Mouse (Mus musculus) testis, postnatal 14 days (tissue): Measurements from ENCODE around the gene Lamtor1.
A peak's percentile ranks its signal among the peaks of the same experiment; 100 is the strongest.

Experiments
- DNase-seq: peaks from one replicate; pipeline ENCODE4 v3.0.0; 2021; ENCODE audit warnings: low spot score

Gene Lamtor1

DNA sequence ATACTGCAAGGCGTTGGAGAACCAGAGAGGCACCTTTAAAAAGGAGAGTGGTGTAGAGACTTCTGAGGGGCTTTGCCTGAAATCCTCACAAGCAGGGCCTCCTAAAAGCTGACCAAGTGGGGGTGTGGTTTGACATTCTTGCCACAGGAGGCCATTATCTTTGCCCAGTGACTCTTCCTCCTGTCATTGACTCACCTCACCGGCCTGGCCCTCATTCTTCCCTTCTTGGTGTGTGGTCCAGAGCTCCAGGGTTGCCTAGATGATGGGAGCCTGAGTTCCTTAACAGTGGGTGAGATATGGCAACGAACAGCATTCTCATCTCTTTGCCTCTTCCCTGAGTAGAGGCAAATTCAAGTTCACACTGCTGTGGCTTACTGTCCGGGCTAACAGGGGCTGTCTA is 50.2 kb downstream of the Lamtor1 start:
- DNase-seq: no peak

DNA sequence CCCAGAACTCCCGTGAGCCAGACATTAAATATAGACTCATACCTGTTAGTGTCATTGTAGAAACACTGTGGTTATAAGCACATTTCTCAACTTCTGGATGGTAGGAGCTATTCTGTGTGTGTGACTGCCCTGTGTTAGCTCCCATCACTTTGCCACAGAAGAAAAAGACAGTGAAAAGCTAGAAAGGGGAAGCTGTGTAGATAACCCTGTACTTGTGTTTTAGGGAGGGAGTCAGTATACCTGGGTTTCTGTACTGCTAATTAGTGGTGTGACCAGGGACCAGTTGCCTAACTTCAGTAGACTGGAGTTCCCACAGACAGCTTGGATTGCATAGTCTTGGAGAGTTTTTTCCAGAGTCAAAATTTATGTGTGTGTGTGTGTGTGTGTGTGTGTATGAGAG is 50.8 kb downstream of the Lamtor1 start:
- DNase-seq: no peak

DNA sequence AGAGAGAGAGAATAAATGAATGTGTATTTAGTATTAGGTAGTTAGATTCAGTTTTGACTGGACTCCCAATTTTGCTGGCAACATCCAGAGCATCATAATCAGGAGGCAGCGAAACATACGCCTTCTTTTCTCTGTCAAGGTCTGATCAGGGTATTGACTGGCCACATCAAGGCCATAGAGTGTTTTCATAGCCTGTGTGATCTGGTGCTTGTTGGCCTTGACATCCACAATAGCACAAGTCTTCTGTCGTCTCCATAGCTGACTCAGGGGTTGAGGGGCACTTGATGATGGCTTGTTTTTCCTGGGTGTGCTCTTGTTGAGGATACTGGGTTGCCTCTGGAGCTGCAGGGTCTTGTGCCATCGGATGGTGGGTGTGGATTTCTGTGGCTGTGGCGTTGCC is 51.2 kb downstream of the Lamtor1 start:
- DNase-seq: no peak

DNA sequence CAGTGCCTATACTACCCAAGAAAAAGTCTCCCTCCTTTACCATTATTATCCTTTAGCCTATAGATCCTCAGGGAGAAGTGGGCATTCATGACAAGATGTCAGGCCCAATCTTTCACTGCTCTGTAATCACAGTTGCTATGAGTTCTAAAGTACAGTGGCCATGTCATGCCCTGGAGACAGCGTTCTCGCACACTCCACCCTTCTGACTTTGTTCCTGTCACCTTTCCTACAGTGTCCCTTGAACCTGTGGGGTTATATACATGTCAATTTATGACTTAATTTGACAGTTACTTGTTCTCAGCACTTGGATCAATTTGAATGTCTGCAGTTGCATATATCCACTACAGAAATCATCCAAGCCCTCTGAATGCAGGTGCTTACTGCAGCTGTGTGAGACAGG is 57.1 kb downstream of the Lamtor1 start:
- DNase-seq: no peak

- DNase-seq: no peak
These were observed 57.9 kb downstream of the Lamtor1 start for GRCm38 (mm10) chr7:101963621-101964020.

GRCm38 (mm10) chr7:101964551-101964950 is 58.8 kb downstream of the Lamtor1 start:
- DNase-seq: no peak

DNA sequence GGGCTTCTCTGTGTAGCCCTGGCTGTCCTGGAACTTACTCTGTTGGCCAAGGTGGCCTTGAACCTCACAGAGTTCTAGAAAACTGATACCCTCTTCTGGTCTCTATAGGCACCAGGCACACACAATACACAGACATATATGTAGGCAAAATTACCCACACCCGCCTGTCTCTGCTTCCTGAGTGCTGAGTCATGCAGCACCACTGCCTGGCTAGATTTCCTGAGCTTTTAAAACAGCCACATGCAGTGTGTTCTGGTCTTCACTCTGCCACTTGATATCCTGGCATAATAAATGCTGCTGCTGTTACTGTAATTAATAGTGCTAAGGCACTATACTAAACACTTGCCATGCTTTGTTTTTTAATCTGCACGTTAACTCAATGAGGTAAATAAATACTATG is 59.9 kb downstream of the Lamtor1 start:
- no peak for DNase-seq

GRCm38 (mm10) chr7:101967256-101967655 is 61.6 kb downstream of the Lamtor1 start:
- no peak for DNase-seq

- no peak for DNase-seq
These were observed 63.0 kb downstream of the Lamtor1 start for GRCm38 (mm10) chr7:101968751-101969150.

DNA sequence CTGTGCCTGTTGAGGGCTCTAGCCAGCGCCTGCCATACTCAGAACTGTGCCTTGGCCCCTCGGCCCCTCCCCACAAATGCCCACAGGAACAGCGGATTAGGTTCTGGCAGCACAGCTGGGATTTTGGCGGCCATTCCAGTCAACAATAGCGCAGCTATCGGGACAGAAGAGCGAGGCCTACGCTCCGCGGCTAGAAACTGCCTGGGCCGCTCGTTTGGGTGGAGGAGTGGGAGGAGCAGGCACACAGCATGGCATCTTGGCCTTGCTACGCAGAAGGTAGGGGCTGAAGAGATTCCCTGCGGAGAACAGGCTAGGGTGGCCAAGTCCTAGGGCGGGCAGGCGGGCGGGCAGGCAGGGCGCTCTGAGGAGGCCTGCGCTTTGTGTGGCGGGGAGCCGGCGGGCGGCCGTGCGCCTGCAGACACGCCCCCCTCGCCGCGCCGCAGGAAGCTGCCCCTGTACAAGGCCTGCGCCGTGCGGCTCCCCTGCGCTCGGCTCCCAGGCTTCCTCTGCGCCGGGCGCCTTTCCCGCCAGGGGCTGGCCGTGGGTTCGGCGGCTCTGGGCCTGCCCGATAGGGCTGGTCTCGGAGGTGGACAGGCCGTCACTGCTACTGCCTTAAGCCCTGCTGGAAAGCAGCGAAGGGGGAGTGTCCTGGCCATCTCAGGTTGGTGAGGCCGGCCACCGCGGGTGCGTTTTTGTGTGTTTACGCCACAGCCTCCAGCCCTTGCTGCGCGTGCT is 64.2 kb downstream of the Lamtor1 start:
- peak; percentile 89 for DNase-seq

DNA sequence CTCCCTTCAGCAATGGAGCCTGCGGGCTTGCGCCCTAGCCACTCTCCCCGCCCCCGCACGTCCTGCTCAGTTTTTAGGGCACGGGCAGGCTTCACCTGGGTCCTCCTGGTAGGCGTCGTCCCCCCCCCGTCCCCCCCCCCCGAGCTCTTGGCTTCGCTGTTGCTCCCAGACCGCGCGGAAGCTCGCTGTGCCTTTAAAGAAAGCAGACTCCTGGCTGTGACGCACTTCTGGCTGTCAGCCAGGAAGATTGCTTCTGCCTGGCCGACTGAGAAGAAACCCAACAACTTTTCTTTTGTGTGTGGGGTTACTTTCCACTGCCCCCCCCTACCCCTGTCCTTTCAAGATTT is 64.7 kb downstream of the Lamtor1 start:
- peak; percentile 87 for DNase-seq

DNA sequence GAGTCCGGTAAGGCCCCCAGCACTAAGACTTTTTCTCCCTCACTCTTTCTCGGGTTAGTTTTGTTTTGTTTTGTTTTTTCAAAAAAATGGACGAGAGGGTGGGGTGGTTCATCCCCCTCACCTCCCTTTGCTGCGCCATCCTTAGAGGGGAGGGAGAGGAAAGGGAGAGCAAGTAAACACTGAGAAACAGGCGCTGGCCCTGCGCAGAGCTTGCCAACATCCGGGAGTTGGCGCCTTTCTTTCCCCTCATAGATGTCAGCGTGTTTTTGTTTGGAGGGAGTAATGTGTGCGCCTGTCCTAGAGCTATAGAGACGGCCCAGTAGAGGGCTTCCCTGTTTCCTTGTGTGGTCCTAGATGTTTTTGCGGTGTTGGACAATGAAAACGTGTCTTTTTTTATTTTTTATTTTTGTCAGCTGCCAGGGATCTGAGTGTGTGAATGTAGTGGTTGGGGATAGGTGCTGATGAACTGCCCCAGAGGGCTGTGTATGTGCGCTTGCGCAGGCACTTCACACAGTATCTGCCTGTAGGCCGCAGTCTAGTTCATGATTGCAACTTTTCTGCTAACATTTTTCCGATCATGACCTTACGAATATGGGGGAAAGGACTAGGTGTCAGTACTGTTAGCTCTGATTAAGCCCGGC is 65.2 kb downstream of the Lamtor1 start:
- peak; percentile 75 for DNase-seq

- no peak for DNase-seq
These were observed 66.0 kb downstream of the Lamtor1 start for GRCm38 (mm10) chr7:101971721-101972120.

DNA sequence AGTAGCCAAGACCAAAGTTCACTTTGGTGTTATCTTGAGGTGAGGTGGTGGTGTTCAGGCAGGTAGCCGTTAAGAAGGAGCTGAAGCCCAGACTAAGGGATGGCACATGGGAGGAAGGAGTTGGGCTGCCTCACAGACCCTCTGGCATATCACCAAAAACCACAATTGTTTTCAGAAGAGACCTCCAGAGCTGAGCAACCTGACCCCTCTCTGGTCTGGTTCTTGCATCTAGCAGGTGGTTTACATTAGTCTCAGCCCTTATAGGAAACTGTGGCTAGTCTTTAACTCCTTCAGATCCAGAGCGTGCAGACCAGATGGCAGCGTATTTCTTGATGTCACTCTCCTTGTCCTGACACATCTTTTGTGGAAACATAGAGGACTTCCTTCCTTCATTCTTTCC is 68.0 kb downstream of the Lamtor1 start:
- no peak for DNase-seq

DNA sequence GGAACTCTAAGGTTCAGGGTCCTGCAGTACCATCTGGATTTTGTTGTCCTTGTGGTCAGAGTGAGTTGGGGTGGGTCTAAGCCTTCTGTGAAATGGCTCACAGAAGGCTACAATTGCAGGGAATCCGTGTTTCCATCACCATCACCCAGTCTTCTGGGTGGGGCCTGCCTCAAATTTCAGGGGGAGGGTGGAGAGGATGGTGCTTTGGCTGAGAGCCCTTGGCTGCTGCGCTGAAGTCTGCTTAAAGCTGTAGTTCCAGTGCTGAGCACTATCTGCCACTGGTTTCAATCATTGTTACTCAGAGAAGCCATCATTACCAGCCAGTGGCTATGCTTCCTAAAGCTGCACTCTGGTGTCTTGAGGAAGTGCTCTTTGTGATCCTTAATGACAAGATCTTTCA is 68.8 kb downstream of the Lamtor1 start:
- no peak for DNase-seq
